Mouse (Mus musculus) hindbrain, postnatal 0 days (tissue): ENCODE measurements around the gene Ahnak2. TPM values are rescaled to one million over a fixed set of nuclear protein-coding genes. Genes with fewer than 3 reads are reported as not detected.

Source experiments
- ATAC-seq: fragments of 200-750 bp; cut with Nextera tagmentation; 2 replicates; pipeline ENCODE4 v1.8.0; 2017; ENCODE audit warnings: mild to moderate bottlenecking, moderate TSS enrichment, moderate library complexity
- DNase-seq: peaks from one replicate; pipeline ENCODE4 v3.0.0-alpha.2; 2015; ENCODE audit warnings: low spot score
- H3K27ac ChIP-seq: fragments of 300-500 bp; sonication (generic); 2 replicates; pipeline ENCODE4 v1.5.1; 2014; ENCODE audit warnings: mild to moderate bottlenecking
- H3K27me3 ChIP-seq: fragments of 300-500 bp; sonication (generic); 2 replicates; pipeline ENCODE4 v1.6.1; 2014; ENCODE audit warnings: low read length, mixed read lengths; ENCODE audit not compliant: insufficient read depth
- H3K36me3 ChIP-seq: fragments of 300-500 bp; sonication (generic); 2 replicates; pipeline ENCODE4 v1.6.1; 2014; ENCODE audit warnings: low read length, mixed read lengths; ENCODE audit not compliant: insufficient read depth
- H3K4me1 ChIP-seq: fragments of 300-500 bp; sonication (generic); 2 replicates; pipeline ENCODE4 v1.6.1; 2014; ENCODE audit warnings: antibody characterized with exemption, low read length, mixed read lengths; ENCODE audit not compliant: insufficient read depth
- H3K4me2 ChIP-seq: fragments of 300-500 bp; sonication (generic); 2 replicates; pipeline ENCODE4 v1.6.1; 2014; ENCODE audit warnings: low read depth, mild to moderate bottlenecking, low read length, moderate library complexity, mixed read lengths
- H3K4me3 ChIP-seq: fragments of 300-500 bp; sonication (generic); 2 replicates; pipeline ENCODE4 v1.5.1; 2014; ENCODE audit warnings: low read length
- H3K9ac ChIP-seq: fragments of 300-500 bp; sonication (generic); replicated peaks from 2 replicates; pipeline ENCODE4 v1.6.1; 2014; ENCODE audit warnings: mild to moderate bottlenecking, low read length, moderate library complexity, mixed read lengths
- H3K9me3 ChIP-seq: fragments of 300-500 bp; sonication (generic); 2 replicates; pipeline ENCODE4 v1.6.1; 2016; ENCODE audit warnings: low read length, mixed read lengths
- CTCF ChIP-seq: IDR thresholded peaks from 2 replicates; pipeline ENCODE4 v1.5.1; 2016; ENCODE audit warnings: antibody characterized with exemption, control low read depth, low read depth
- WGBS: fragments of 180-500 bp; shearing (Covaris S2); extraction: QIAGEN DNeasy Blood & Tissue Kit; methylation state at CpG from one replicate; pipeline ENCODE4 v1.1.7; 2014; 5-methylcytosine and 5-hydroxymethylcytosine counted together
- polyA plus RNA-seq: library from polyadenylated mRNA; unstranded; fragments of >200 nt; fragmentation: Nextera tagmentation; extraction: Ambion mirVana; gene quantifications from 2 replicates; pipeline ENCODE4 v1.2.1, GENCODE M21; 2015
- total RNA-seq: library from RNA; depleted of rRNA; stranded (reverse); fragments of >200 nt; gene quantifications from 2 replicates; pipeline ENCODE4 v1.2.3, GENCODE M21; 2014

Ahnak2 gene
- total and polyA plus RNA-seq, 2 experiments from 2014 or later = 3.3 to 7.7 TPM

GRCm38 (mm10) chr12:112747606-112747970 is 54.9 kb downstream of the Ahnak2 start:
- H3K27ac ChIP-seq = peak overlapping the region; percentile 73
- WGBS = 67% methylated on average over 8 of the region's 8 CpGs
- no peak overlapping the region for H3K4me2 ChIP-seq
- DNase-seq (no peak), ATAC-seq (0 out of 2 replicates have a peak, but pooled peaks have one; percentile 3)
- H3K4me1 ChIP-seq = no peaks in the 10 kb centered on the region
- no peaks in the 10 kb centered on the region for H3K9me3 ChIP-seq
- H3K27me3 ChIP-seq = no peaks in the 10 kb centered on the region
- H3K4me3 ChIP-seq = no peak overlapping the region
- H3K9ac ChIP-seq = 0 out of 2 replicates have a peak overlapping the region, but pooled peaks have one; percentile 31
- H3K36me3 ChIP-seq = 0 out of 2 replicates have a peak, but pooled peaks cover 5% of the 10 kb centered on the region
- TF ChIP-seq CTCF = no peak

GRCm38 (mm10) chr12:112746808-112747605 is 55.5 kb downstream of the Ahnak2 start:
- peak; percentile 85 for DNase-seq
- Histone ChIP-seq H3K9me3 (no peaks in the 10 kb centered on the region), H3K27ac (peak overlapping the region; percentile 73), H3K36me3 (0 out of 2 replicates have a peak, but pooled peaks cover 5% of the 10 kb centered on the region), H3K4me2 (no peak overlapping the region; the same call in 1 of the 2 replicates), H3K9ac (0 out of 2 replicates have a peak overlapping the region, but pooled peaks have one; percentile 31), H3K4me1 (no peaks in the 10 kb centered on the region), H3K27me3 (no peaks in the 10 kb centered on the region), H3K4me3 (no peak overlapping the region)
- peak; percentile 72 for ATAC-seq
- 15% methylated on average over 10 of the region's 10 CpGs for WGBS
- TF ChIP-seq CTCF = peak; percentile 84

GRCm38 (mm10) chr12:112746461-112746807 is 56.0 kb downstream of the Ahnak2 start:
- no peaks in the 10 kb centered on the region for H3K4me1 ChIP-seq
- 0 out of 2 replicates have a peak, but pooled peaks cover 5% of the 10 kb centered on the region for H3K36me3 ChIP-seq
- TF ChIP-seq CTCF = no peak
- peak; percentile 10; the same call in 1 of the 2 replicates for ATAC-seq
- 70% methylated on average over 4 of the region's 4 CpGs for WGBS
- H3K4me3 ChIP-seq = no peak overlapping the region
- H3K27ac ChIP-seq = 0 out of 2 replicates have a peak overlapping the region, but pooled peaks have one; percentile 27
- no peak overlapping the region for H3K9ac ChIP-seq
- DNase-seq = no peak
- no peaks in the 10 kb centered on the region for H3K9me3 ChIP-seq
- H3K4me2 ChIP-seq = no peak overlapping the region
- H3K27me3 ChIP-seq = no peaks in the 10 kb centered on the region

- no peak for DNase-seq
- no peaks in the 10 kb centered on the region for H3K27me3 ChIP-seq
- no peak for ATAC-seq
- no peak overlapping the region for H3K4me2 ChIP-seq
- 86% methylated on average over 10 of the region's 10 CpGs for WGBS
- TF ChIP-seq CTCF = no peak
- H3K9me3 ChIP-seq = no peaks in the 10 kb centered on the region
- H3K4me1 ChIP-seq = no peaks in the 10 kb centered on the region
- H3K9ac ChIP-seq = no peak overlapping the region
- H3K27ac ChIP-seq = no peak overlapping the region
- 0 out of 2 replicates have a peak, but pooled peaks cover 5% of the 10 kb centered on the region for H3K36me3 ChIP-seq
- H3K4me3 ChIP-seq = no peak overlapping the region
Observed at GRCm38 (mm10) chr12:112745716-112746115, 56.7 kb downstream of the Ahnak2 start.

GRCm38 (mm10) chr12:112744891-112745580 is 57.4 kb downstream of the Ahnak2 start:
- 63% methylated on average over 10 of the region's 10 CpGs for WGBS
- peak; percentile 34 for DNase-seq
- ATAC-seq = no peak

GRCm38 (mm10) chr12:112744211-112744610 is 58.2 kb downstream of the Ahnak2 start:
- TF ChIP-seq CTCF = no peak
- Histone ChIP-seq H3K4me1 (no peaks in the 10 kb centered on the region), H3K9ac (0 out of 2 replicates have a peak overlapping the region, but pooled peaks have one; percentile 21), H3K4me3 (no peak overlapping the region), H3K4me2 (no peak overlapping the region), H3K27ac (no peak overlapping the region), H3K9me3 (no peaks in the 10 kb centered on the region), H3K36me3 (peaks cover 12% of the 10 kb centered on the region; the same call in 1 of the 2 replicates), H3K27me3 (no peaks in the 10 kb centered on the region)
- DNase-seq (no peak), ATAC-seq (no peak)
- 86% methylated on average over 11 of the region's 11 CpGs for WGBS

More at GRCm38 (mm10) chr12:112744891-112745580, 57.4 kb downstream of the Ahnak2 start:
- Histone ChIP-seq H3K36me3 (peaks cover 6% of the 10 kb centered on the region; the same call in 1 of the 2 replicates), H3K9me3 (no peaks in the 10 kb centered on the region), H3K27ac (no peak overlapping the region), H3K4me1 (no peaks in the 10 kb centered on the region), H3K4me2 (no peak overlapping the region), H3K9ac (0 out of 2 replicates have a peak overlapping the region, but pooled peaks have one; percentile 17), H3K27me3 (no peaks in the 10 kb centered on the region), H3K4me3 (no peak overlapping the region)
- no peak for TF ChIP-seq CTCF
